Mouse (Mus musculus): Measurements from ENCODE around the gene Bicra.

The Bicra gene

GRCm38 (mm10) chr7:16048164-16048564 is 443 bp upstream of the Bicra start:
- in situ Hi-C loops (cut with MboI) = loop anchor here (5.0 kb wide), 1 partner anchor 66 kb away; no protein-coding TSS in a partner anchor

GRCm38 (mm10) chr7:16046481-16047337 is 1.0 kb downstream of the Bicra start:
- in situ Hi-C loops (cut with MboI) = loop anchor here (5.0 kb wide), 1 partner anchor 64 kb away; no protein-coding TSS in a partner anchor

- in situ Hi-C loops (cut with MboI) = loop anchor here (5.0 kb wide), 1 partner anchor 64 kb away; no protein-coding TSS in a partner anchor
Observed at GRCm38 (mm10) chr7:16046101-16046480, 1.6 kb downstream of the Bicra start.

GRCm38 (mm10) chr7:16045538-16045937 is 2.2 kb downstream of the Bicra start:
- in situ Hi-C loops (cut with MboI) = loop anchor here (5.0 kb wide), 1 partner anchor 63 kb away; no protein-coding TSS in a partner anchor

- in situ Hi-C loops (cut with MboI) = no loop called here
Observed at GRCm38 (mm10) chr7:16044531-16044930, 3.2 kb downstream of the Bicra start.

- in situ Hi-C loops (cut with MboI) = no loop called here
Observed at GRCm38 (mm10) chr7:16043861-16044435, 3.8 kb downstream of the Bicra start.

- in situ Hi-C loops (cut with MboI) = no loop called here
Observed at GRCm38 (mm10) chr7:16042850-16043775, 4.6 kb downstream of the Bicra start.

- in situ Hi-C loops (cut with MboI) = no loop called here
Observed at GRCm38 (mm10) chr7:16041208-16041607, 6.5 kb downstream of the Bicra start.

GRCm38 (mm10) chr7:16039363-16039762 is 8.4 kb downstream of the Bicra start:
- in situ Hi-C loops (cut with MboI) = no loop called here

GRCm38 (mm10) chr7:16036972-16037371 is 10.7 kb downstream of the Bicra start:
- in situ Hi-C loops (cut with MboI) = no loop called here

- in situ Hi-C loops (cut with MboI) = no loop called here
Observed at GRCm38 (mm10) chr7:16033580-16034461, 13.9 kb downstream of the Bicra start.

- in situ Hi-C loops (cut with MboI) = no loop called here
Observed at GRCm38 (mm10) chr7:16033059-16033458, 14.7 kb downstream of the Bicra start.

GRCm38 (mm10) chr7:16031072-16031471 is 16.6 kb downstream of the Bicra start:
- in situ Hi-C loops (cut with MboI) = no loop called here

- in situ Hi-C loops (cut with MboI) = no loop called here
Observed at GRCm38 (mm10) chr7:16028102-16028927, 19.4 kb downstream of the Bicra start.

- in situ Hi-C loops (cut with MboI) = no loop called here
Observed at GRCm38 (mm10) chr7:16024603-16025222, 23.0 kb downstream of the Bicra start.

GRCm38 (mm10) chr7:16019256-16020094 is 28.2 kb downstream of the Bicra start:
- in situ Hi-C loops (cut with MboI) = no loop called here

- in situ Hi-C loops (cut with MboI) = no loop called here
Observed at GRCm38 (mm10) chr7:16018016-16018810, 29.5 kb downstream of the Bicra start.

- in situ Hi-C loops (cut with MboI) = no loop called here
Observed at GRCm38 (mm10) chr7:16015384-16015783, 32.3 kb downstream of the Bicra start.
